Mouse (Mus musculus) spleen, adult 2 months (tissue): ENCODE results near the gene Rd3.

Source experiments
- CTCF ChIP-seq: fragments of 200-500 bp; IDR thresholded peaks from 2 replicates; pipeline ENCODE4 v1.5.1; 2011; ENCODE audit warnings: mild to moderate bottlenecking, inconsistent platforms; ENCODE audit not compliant: insufficient read depth, insufficient read length, insufficient replicate concordance; ENCODE audit errors: extremely low read depth
- POLR2A ChIP-seq: fragments of 200-500 bp; IDR thresholded peaks from 2 replicates; pipeline ENCODE4 v1.6.1; 2011; ENCODE audit warnings: low read depth, low read length, inconsistent platforms

GRCm38 (mm10) chr1:191947796-191948195 is 29.4 kb upstream of the Rd3 start:
- TF ChIP-seq CTCF = no peak
- TF ChIP-seq POLR2A = no peak
